Mouse (Mus musculus) hindbrain, embryonic 12.5 days (tissue): Measurements from ENCODE around the gene Allc. TPM values are rescaled to one million over a fixed set of nuclear protein-coding genes. Genes with fewer than 3 reads are reported as not detected.

Experiments used
- ATAC-seq: fragments of 200-750 bp; cut with Nextera tagmentation; 2 replicates; pipeline ENCODE4 v1.8.0; 2017; ENCODE audit warnings: moderate TSS enrichment; ENCODE audit not compliant: low FRiP score
- H3K27ac ChIP-seq: fragments of 300-500 bp; sonication (generic); 2 replicates; pipeline ENCODE4 v1.5.1; 2016; ENCODE audit warnings: mild to moderate bottlenecking
- H3K27me3 ChIP-seq: fragments of 300-500 bp; sonication (generic); 2 replicates; pipeline ENCODE4 v1.6.1; 2016; ENCODE audit warnings: mild to moderate bottlenecking
- H3K36me3 ChIP-seq: fragments of 300-500 bp; sonication (generic); 2 replicates; pipeline ENCODE4 v1.6.1; 2016; ENCODE audit warnings: mild to moderate bottlenecking
- H3K4me1 ChIP-seq: fragments of 300-500 bp; sonication (generic); 2 replicates; pipeline ENCODE4 v1.6.1; 2016
- H3K4me2 ChIP-seq: fragments of 300-500 bp; sonication (generic); replicated peaks from 2 replicates; pipeline ENCODE4 v1.6.1; 2016; ENCODE audit warnings: mild to moderate bottlenecking
- H3K4me3 ChIP-seq: fragments of 300-500 bp; sonication (generic); 2 replicates; pipeline ENCODE4 v1.5.1; 2016; ENCODE audit warnings: mild to moderate bottlenecking
- H3K9ac ChIP-seq: fragments of 300-500 bp; sonication (generic); 2 replicates; pipeline ENCODE4 v1.6.1; 2016; ENCODE audit warnings: mild to moderate bottlenecking, moderate library complexity
- H3K9me3 ChIP-seq: fragments of 300-500 bp; sonication (generic); replicated peaks from 2 replicates; pipeline ENCODE4 v1.6.1; 2016; ENCODE audit warnings: mild to moderate bottlenecking
- WGBS: fragments of 180-500 bp; shearing (Covaris S2); methylation state at CpG from one replicate; pipeline ENCODE4 v1.1.7; 2016; 5-methylcytosine and 5-hydroxymethylcytosine counted together
- polyA plus RNA-seq: library from polyadenylated mRNA; unstranded; fragments of >200 nt; fragmentation: Nextera tagmentation; extraction: Ambion mirVana; gene quantifications from 2 replicates; pipeline ENCODE4 v1.2.1, GENCODE M21; 2016

The Allc gene
- polyA plus RNA-seq: not detected in 2 replicates

DNA sequence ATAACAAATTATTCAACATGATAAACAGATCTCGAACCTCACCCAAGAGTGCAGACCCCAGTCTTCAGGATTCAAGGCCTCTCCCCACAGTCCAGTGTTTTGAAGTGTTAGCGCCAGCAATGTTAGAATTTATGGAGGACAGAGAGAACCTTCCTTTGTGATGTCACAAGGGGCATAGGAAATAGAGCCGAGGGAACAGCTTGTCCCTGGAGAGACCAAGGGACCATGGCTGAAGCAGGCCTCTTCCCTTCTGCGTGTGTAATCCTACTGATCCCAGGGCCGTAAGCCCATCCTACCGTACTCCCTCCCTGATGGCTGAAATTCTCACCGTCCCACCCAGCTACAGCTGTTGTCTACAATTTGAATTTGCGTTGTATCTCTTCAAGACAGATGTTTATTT is at the start of gene Allc:
Gene Allc, minus strand, starts transcription at position 101 of the 400 bp plus-strand sequence.
- Histone ChIP-seq H3K27me3 (no peaks in the 10 kb centered on the region), H3K4me2 (no peak within 1 kb of the TSS), H3K4me3 (no peak within 1 kb of the TSS), H3K9me3 (no peaks in the 10 kb centered on the region), H3K4me1 (no peaks in the 10 kb centered on the region), H3K9ac (no peak within 1 kb of the TSS), H3K36me3 (no peaks in the 10 kb centered on the region), H3K27ac (no peak within 1 kb of the TSS)
- ATAC-seq: no peak
- 88% methylated on average over 8 of the region's 8 CpGs for WGBS

GRCm38 (mm10) chr12:28628436-28628835 is 46.1 kb upstream of the Allc start:
- no peak overlapping the region for H3K4me2 ChIP-seq
- 0 out of 2 replicates have a peak, but pooled peaks cover 3% of the 10 kb centered on the region for H3K4me1 ChIP-seq
- H3K36me3 ChIP-seq: peaks cover 54% of the 10 kb centered on the region
- H3K27me3 ChIP-seq: no peaks in the 10 kb centered on the region
- H3K4me3 ChIP-seq: no peak overlapping the region
- WGBS: 92% methylated on average over 2 of the region's 2 CpGs
- H3K9me3 ChIP-seq: no peaks in the 10 kb centered on the region
- ATAC-seq: no peak
- H3K9ac ChIP-seq: no peak overlapping the region
- H3K27ac ChIP-seq: no peak overlapping the region

- 82% methylated on average over 4 of the region's 4 CpGs for WGBS
- Histone ChIP-seq H3K27me3 (no peaks in the 10 kb centered on the region), H3K36me3 (peaks cover 41% of the 10 kb centered on the region), H3K4me3 (no peak overlapping the region), H3K9ac (no peak overlapping the region), H3K4me1 (peaks cover 4% of the 10 kb centered on the region; the same call in 1 of the 2 replicates), H3K27ac (no peak overlapping the region), H3K9me3 (no peaks in the 10 kb centered on the region), H3K4me2 (no peak overlapping the region)
- ATAC-seq: no peak
Observed at GRCm38 (mm10) chr12:28627092-28627491, 44.8 kb upstream of the Allc start.

- Histone ChIP-seq H3K36me3 (peaks cover 24% of the 10 kb centered on the region), H3K4me2 (no peak overlapping the region), H3K27ac (no peak overlapping the region), H3K9ac (no peak overlapping the region), H3K4me1 (peaks cover 12% of the 10 kb centered on the region; the same call in 1 of the 2 replicates), H3K27me3 (no peaks in the 10 kb centered on the region), H3K4me3 (no peak overlapping the region), H3K9me3 (no peaks in the 10 kb centered on the region)
- 89% methylated on average over 7 of the region's 7 CpGs for WGBS
- ATAC-seq: no peak
Observed at GRCm38 (mm10) chr12:28625407-28625806, 43.1 kb upstream of the Allc start.

GRCm38 (mm10) chr12:28624251-28624650 is 41.9 kb upstream of the Allc start:
- no peak overlapping the region for H3K27ac ChIP-seq
- no peak overlapping the region for H3K9ac ChIP-seq
- peaks cover 12% of the 10 kb centered on the region; the same call in 1 of the 2 replicates for H3K4me1 ChIP-seq
- no peak overlapping the region for H3K4me3 ChIP-seq
- WGBS: 89% methylated on average over 2 of the region's 2 CpGs
- ATAC-seq: no peak
- peaks cover 12% of the 10 kb centered on the region for H3K36me3 ChIP-seq
- H3K4me2 ChIP-seq: no peak overlapping the region
- H3K9me3 ChIP-seq: no peaks in the 10 kb centered on the region
- H3K27me3 ChIP-seq: no peaks in the 10 kb centered on the region

- Histone ChIP-seq H3K27me3 (no peaks in the 10 kb centered on the region), H3K9ac (no peak within 1 kb of the TSS)
- 59% methylated on average over 5 of the region's 5 CpGs for WGBS
Observed at GRCm38 (mm10) chr12:28623195-28623594, 40.9 kb upstream of the Allc start, which contains the start of gene Colec11. TSS of gene Colec11 (minus strand) at chr12:28623377.

GRCm38 (mm10) chr12:28622641-28623040 is 40.3 kb upstream of the Allc start:
- H3K4me1 ChIP-seq: peaks cover 12% of the 10 kb centered on the region; the same call in 1 of the 2 replicates
- H3K4me3 ChIP-seq: no peak overlapping the region
- WGBS: 70% methylated on average over 1 of the region's 1 CpGs
- H3K36me3 ChIP-seq: no peaks in the 10 kb centered on the region
- H3K27me3 ChIP-seq: no peaks in the 10 kb centered on the region
- no peak overlapping the region for H3K4me2 ChIP-seq
- no peak for ATAC-seq
- no peak overlapping the region for H3K27ac ChIP-seq
- no peak overlapping the region for H3K9ac ChIP-seq
- H3K9me3 ChIP-seq: no peaks in the 10 kb centered on the region

More at GRCm38 (mm10) chr12:28623195-28623594, 40.9 kb upstream of the Allc start, which contains the start of gene Colec11:
- no peak within 1 kb of the TSS for H3K27ac ChIP-seq
- peaks cover 12% of the 10 kb centered on the region; the same call in 1 of the 2 replicates for H3K4me1 ChIP-seq
- H3K4me2 ChIP-seq: no peak within 1 kb of the TSS
- no peak for ATAC-seq
- H3K36me3 ChIP-seq: peaks cover 2% of the 10 kb centered on the region; the same call in 1 of the 2 replicates
- H3K9me3 ChIP-seq: no peaks in the 10 kb centered on the region
- H3K4me3 ChIP-seq: no peak within 1 kb of the TSS

- ATAC-seq: no peak
- H3K27me3 ChIP-seq: no peaks in the 10 kb centered on the region
- no peak overlapping the region for H3K4me3 ChIP-seq
- peaks cover 12% of the 10 kb centered on the region; the same call in 1 of the 2 replicates for H3K4me1 ChIP-seq
- no peak overlapping the region for H3K27ac ChIP-seq
- no peaks in the 10 kb centered on the region for H3K9me3 ChIP-seq
- H3K4me2 ChIP-seq: no peak overlapping the region
- no peak overlapping the region for H3K9ac ChIP-seq
- no peaks in the 10 kb centered on the region for H3K36me3 ChIP-seq
- WGBS: 56% methylated on average over 5 of the region's 5 CpGs
Observed at GRCm38 (mm10) chr12:28622167-28622532, 39.8 kb upstream of the Allc start.

DNA sequence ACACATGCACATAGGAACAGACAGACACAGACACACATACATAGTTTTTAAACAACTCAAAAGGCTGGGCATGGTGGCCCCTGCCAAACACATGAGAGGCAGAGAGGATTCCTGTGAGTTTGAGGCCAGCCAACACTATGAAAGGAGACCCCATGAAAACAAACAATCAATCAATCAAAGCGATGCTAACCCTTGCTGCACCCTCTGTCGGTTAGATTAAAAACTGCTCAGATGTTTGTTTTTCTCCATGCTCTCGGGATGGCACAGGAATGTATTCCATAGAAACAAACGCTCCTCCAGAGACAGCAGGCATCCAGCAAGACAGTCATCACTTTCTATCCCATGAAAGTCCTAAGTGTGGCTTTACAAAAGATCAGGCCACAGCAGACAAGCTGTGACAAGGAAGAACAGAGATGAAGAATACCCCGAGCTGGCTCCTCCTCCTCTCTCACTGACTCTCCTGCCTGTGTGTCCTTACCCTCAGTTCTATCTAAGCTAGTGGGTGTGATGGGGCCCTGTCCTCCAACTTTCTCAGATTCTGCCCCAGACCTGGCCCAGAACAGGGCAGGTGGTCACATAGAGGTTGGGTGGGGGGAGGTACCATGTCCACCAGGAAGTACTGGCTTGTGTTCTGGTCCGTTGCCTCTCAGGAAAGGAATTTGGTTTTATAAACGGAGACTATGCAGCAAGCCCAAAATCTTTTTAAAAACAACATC is 39.3 kb upstream of the Allc start:
- Histone ChIP-seq H3K4me1 (peaks cover 12% of the 10 kb centered on the region; the same call in 1 of the 2 replicates), H3K4me2 (no peak overlapping the region), H3K36me3 (no peaks in the 10 kb centered on the region), H3K9me3 (no peaks in the 10 kb centered on the region), H3K9ac (no peak overlapping the region), H3K4me3 (no peak overlapping the region), H3K27ac (no peak overlapping the region), H3K27me3 (no peaks in the 10 kb centered on the region)
- no peak for ATAC-seq
- 22% methylated on average over 7 of the region's 7 CpGs for WGBS

- H3K27me3 ChIP-seq: no peaks in the 10 kb centered on the region
- H3K9ac ChIP-seq: no peak overlapping the region
- no peaks in the 10 kb centered on the region for H3K36me3 ChIP-seq
- ATAC-seq: no peak
- WGBS: 73% methylated on average over 4 of the region's 4 CpGs
- H3K4me3 ChIP-seq: no peak overlapping the region
- no peak overlapping the region for H3K4me2 ChIP-seq
- H3K27ac ChIP-seq: no peak overlapping the region
- H3K9me3 ChIP-seq: no peaks in the 10 kb centered on the region
- peaks cover 10% of the 10 kb centered on the region; the same call in 1 of the 2 replicates for H3K4me1 ChIP-seq
Observed at GRCm38 (mm10) chr12:28617297-28617696, 35.0 kb upstream of the Allc start.

GRCm38 (mm10) chr12:28614401-28614800 is 32.1 kb upstream of the Allc start:
- Histone ChIP-seq H3K9ac (no peak overlapping the region), H3K4me2 (no peak overlapping the region), H3K9me3 (no peaks in the 10 kb centered on the region), H3K27me3 (no peaks in the 10 kb centered on the region), H3K36me3 (no peaks in the 10 kb centered on the region), H3K27ac (no peak overlapping the region), H3K4me1 (no peaks in the 10 kb centered on the region), H3K4me3 (no peak overlapping the region)
- no peak for ATAC-seq
- 77% methylated on average over 7 of the region's 7 CpGs for WGBS

DNA sequence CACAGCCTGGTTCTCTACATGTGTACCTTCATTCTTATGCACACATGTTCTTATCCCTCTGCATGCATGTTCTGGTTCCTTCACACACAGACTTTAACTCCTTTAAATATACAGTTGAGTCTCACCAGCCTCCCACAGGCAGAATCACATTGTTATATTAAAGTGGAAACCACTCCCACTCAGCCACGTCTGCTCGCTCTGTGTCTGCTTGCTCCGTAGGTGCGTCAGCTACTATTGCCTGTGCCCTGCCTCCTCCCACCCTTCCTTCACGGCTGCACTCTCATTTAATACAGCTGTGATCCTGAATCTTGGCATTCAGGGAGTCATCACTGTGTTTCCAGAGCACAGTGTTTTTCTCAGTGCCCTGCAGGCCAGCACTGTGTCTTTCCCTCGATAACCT is 30.1 kb upstream of the Allc start:
- 63% methylated on average over 6 of the region's 6 CpGs for WGBS
- no peak for ATAC-seq

More for the DNA sequence above, 30.1 kb upstream of the Allc start:
- H3K4me2 ChIP-seq: no peak overlapping the region
- no peak overlapping the region for H3K9ac ChIP-seq
- H3K27me3 ChIP-seq: no peaks in the 10 kb centered on the region
- no peaks in the 10 kb centered on the region for H3K36me3 ChIP-seq
- peaks cover 11% of the 10 kb centered on the region for H3K4me1 ChIP-seq
- H3K4me3 ChIP-seq: no peak overlapping the region
- H3K9me3 ChIP-seq: no peaks in the 10 kb centered on the region
- no peak overlapping the region for H3K27ac ChIP-seq
